Mouse (Mus musculus): ENCODE measurements around the gene Nup93.

- TF ChIP-seq CTCF (IDR thresholded peaks at IDR 0.05; ENCODE audit: low read depth, low read length) (no peak), EP300 (IDR thresholded peaks at IDR 0.05; ENCODE audit: insufficient read depth, low read depth, low read length) (no peak), POLR2A (IDR thresholded peaks at IDR 0.05; ENCODE audit: insufficient read depth, low read length) (no peak)
Measured at GRCm38 (mm10) chr8:94297101-94297500, 82.7 kb downstream of the Nup93 start.

Data from ES-Bruce4 (cell line).